Mouse (Mus musculus): ENCODE measurements around the gene Zfp335.
"Not testable (repeated sequence)": the region's sequence is repeated elsewhere in the genome, so short reads cannot be mapped to it uniquely, and the experiment has no call there.

The Zfp335 gene

GRCm38 (mm10) chr2:164866741-164867551 lies 44.6 kb downstream of the Zfp335 start:
- DNase-seq = peak; percentile 83 to 91

- DNase-seq = no peak
Observed at GRCm38 (mm10) chr2:164864593-164864992, 47.0 kb downstream of the Zfp335 start.

- DNase-seq = not testable (repeated sequence)
Observed at GRCm38 (mm10) chr2:164863411-164863810, 48.1 kb downstream of the Zfp335 start.

GRCm38 (mm10) chr2:164862179-164862861 lies 49.2 kb downstream of the Zfp335 start:
- DNase-seq = peak; percentile 87 to 92

- no peak for DNase-seq
Observed at GRCm38 (mm10) chr2:164861094-164861493, 50.5 kb downstream of the Zfp335 start.

GRCm38 (mm10) chr2:164859640-164860432 lies 51.7 kb downstream of the Zfp335 start:
- no peak for DNase-seq

GRCm38 (mm10) chr2:164859155-164859554 lies 52.4 kb downstream of the Zfp335 start:
- no peak for DNase-seq

- no peak for DNase-seq
Observed at GRCm38 (mm10) chr2:164857842-164858553, 53.6 kb downstream of the Zfp335 start.

GRCm38 (mm10) chr2:164857101-164857821 lies 54.3 kb downstream of the Zfp335 start, which contains the start of gene Pltp:
TSS of gene Pltp (minus strand) at chr2:164857711.
- DNase-seq = peak; percentile 80 to 84

GRCm38 (mm10) chr2:164856309-164857100 lies 55.1 kb downstream of the Zfp335 start:
- DNase-seq = peak; percentile 27 to 50

GRCm38 (mm10) chr2:164855572-164855971 lies 56.0 kb downstream of the Zfp335 start:
- DNase-seq = not testable (repeated sequence)

GRCm38 (mm10) chr2:164850061-164850460 lies 61.5 kb downstream of the Zfp335 start:
- no peak for DNase-seq

- no peak for DNase-seq
Observed at GRCm38 (mm10) chr2:164845782-164846181, 65.8 kb downstream of the Zfp335 start.

Data from lung, postnatal 4 days (tissue).